Mouse (Mus musculus) heart, embryonic 12.5 days (tissue): ENCODE results near the gene Polr2e. TPM values are rescaled to one million over a fixed set of nuclear protein-coding genes. Genes with fewer than 3 reads are reported as not detected.
"Not testable (repeated sequence)": the region's sequence is repeated elsewhere in the genome, so short reads cannot be mapped to it uniquely, and the experiment has no call there.

Experiments used
- ATAC-seq: fragments of 200-750 bp; cut with Nextera tagmentation; 2 replicates; pipeline ENCODE4 v1.8.0; 2017; ENCODE audit warnings: moderate TSS enrichment, moderate library complexity; ENCODE audit not compliant: insufficient number of reproducible peaks, low FRiP score
- H3K27ac ChIP-seq: fragments of 300-500 bp; sonication (generic); 2 replicates; pipeline ENCODE4 v1.5.1; 2016; ENCODE audit warnings: mild to moderate bottlenecking, moderate library complexity; ENCODE audit not compliant: poor library complexity, severe bottlenecking
- H3K27me3 ChIP-seq: fragments of 300-500 bp; sonication (generic); replicated peaks from 2 replicates; pipeline ENCODE4 v1.6.1; 2016; ENCODE audit warnings: mild to moderate bottlenecking, moderate library complexity
- H3K36me3 ChIP-seq: fragments of 300-500 bp; sonication (generic); 2 replicates; pipeline ENCODE4 v1.6.1; 2016; ENCODE audit warnings: mild to moderate bottlenecking, moderate library complexity
- H3K4me1 ChIP-seq: fragments of 300-500 bp; sonication (generic); replicated peaks from 2 replicates; pipeline ENCODE4 v1.6.1; 2016; ENCODE audit warnings: mild to moderate bottlenecking
- H3K4me2 ChIP-seq: fragments of 300-500 bp; sonication (generic); 2 replicates; pipeline ENCODE4 v1.6.1; 2016; ENCODE audit warnings: mild to moderate bottlenecking, moderate library complexity
- H3K4me3 ChIP-seq: fragments of 300-500 bp; sonication (generic); 2 replicates; pipeline ENCODE4 v1.5.1; 2016; ENCODE audit warnings: mild to moderate bottlenecking
- H3K9ac ChIP-seq: fragments of 300-500 bp; sonication (generic); 2 replicates; pipeline ENCODE4 v1.6.1; 2016; ENCODE audit warnings: mild to moderate bottlenecking, moderate library complexity
- H3K9me3 ChIP-seq: fragments of 300-500 bp; sonication (generic); replicated peaks from 2 replicates; pipeline ENCODE4 v1.6.1; 2016; ENCODE audit warnings: mild to moderate bottlenecking, moderate library complexity
- WGBS: fragments of 180-500 bp; shearing (Covaris S2); methylation state at CpG from one replicate; pipeline ENCODE4 v1.1.7; 2016; 5-methylcytosine and 5-hydroxymethylcytosine counted together
- polyA plus RNA-seq: library from polyadenylated mRNA; unstranded; fragments of >200 nt; fragmentation: Nextera tagmentation; extraction: Ambion mirVana; gene quantifications from 2 replicates; pipeline ENCODE4 v1.2.1, GENCODE M21; 2016

The Polr2e gene
- polyA plus RNA-seq, 1 experiment from 2014 or later: 132 TPM

DNA sequence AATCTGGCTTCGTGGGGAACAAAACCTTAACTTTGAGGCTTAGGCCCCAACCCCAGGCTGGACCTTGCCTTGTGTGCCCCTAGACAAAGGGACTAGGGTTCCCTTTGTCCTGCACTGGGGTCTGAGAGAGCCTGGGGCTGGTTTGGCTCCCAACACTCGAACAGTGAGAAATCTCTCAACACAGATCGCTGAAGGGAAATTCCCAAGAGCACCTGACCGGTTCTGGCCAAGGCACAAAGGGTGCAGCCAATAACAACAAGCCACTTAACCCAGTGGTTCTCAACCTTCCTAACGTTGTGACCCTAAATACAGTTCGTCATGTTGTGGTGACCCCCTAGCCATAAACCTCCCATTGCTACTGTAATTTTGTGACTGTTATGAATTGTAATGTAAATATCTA lies 10.6 kb upstream of the Polr2e start:
- H3K4me3 ChIP-seq: no peak overlapping the region
- H3K9me3 ChIP-seq: no peaks in the 10 kb centered on the region
- H3K27ac ChIP-seq: no peak overlapping the region
- WGBS: 45% methylated on average over 6 of the region's 6 CpGs
- peaks cover 1% of the 10 kb centered on the region; the same call in 1 of the 2 replicates for H3K36me3 ChIP-seq
- H3K27me3 ChIP-seq: no peaks in the 10 kb centered on the region
- ATAC-seq: no peak
- H3K4me2 ChIP-seq: no peak overlapping the region
- peaks cover 52% of the 10 kb centered on the region for H3K4me1 ChIP-seq
- no peak overlapping the region for H3K9ac ChIP-seq

DNA sequence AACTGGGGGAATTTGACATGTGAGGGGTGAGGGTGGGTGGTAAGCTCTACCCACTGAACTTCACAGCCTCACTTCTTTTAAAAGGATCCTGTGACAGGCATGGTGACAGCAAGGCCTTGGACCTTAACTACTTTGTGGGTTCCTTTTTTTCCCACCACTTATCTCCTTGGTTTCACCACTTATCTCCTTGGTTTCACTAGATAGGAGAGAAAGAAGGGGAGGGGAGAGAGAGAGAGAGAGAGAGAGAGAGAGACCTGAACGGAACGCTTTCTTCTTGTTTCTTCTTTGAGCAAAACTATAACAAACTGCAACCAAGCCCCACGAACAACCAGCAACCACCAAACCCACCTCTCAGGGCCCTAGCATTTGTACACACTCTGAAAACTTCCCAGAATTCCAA lies 9.2 kb upstream of the Polr2e start:
- Histone ChIP-seq H3K4me1 (peaks cover 45% of the 10 kb centered on the region), H3K4me2 (no peak overlapping the region), H3K4me3 (no peak overlapping the region), H3K9ac (no peak overlapping the region), H3K27me3 (no peaks in the 10 kb centered on the region), H3K9me3 (no peaks in the 10 kb centered on the region), H3K27ac (0 out of 2 replicates have a peak overlapping the region, but pooled peaks have one; percentile 30), H3K36me3 (no peaks in the 10 kb centered on the region)
- 37% methylated on average over 3 of the region's 3 CpGs for WGBS
- ATAC-seq: no peak

DNA sequence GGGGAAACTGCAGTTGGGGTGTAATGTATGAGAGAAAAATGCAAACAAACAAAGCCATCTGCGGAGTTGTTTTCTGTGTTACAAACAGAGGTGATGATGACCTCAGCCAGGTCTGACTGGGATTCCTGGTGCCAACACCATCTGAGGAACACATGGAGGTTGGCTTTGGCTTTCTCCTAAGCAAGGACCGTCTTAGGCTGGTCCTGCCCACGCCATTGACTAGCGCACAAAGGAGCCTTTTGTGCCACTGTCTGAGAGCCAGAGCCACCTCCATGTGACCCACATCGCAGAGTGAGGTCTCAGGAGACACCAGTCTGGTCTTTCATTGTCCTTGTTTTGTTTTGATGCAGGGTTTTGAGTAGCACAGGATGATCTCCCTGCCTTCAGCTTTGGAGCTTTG lies 8.8 kb upstream of the Polr2e start:
- Histone ChIP-seq H3K36me3 (no peaks in the 10 kb centered on the region), H3K4me1 (peaks cover 45% of the 10 kb centered on the region), H3K4me3 (no peak overlapping the region), H3K27me3 (no peaks in the 10 kb centered on the region), H3K27ac (no peak overlapping the region), H3K4me2 (no peak overlapping the region), H3K9me3 (no peaks in the 10 kb centered on the region), H3K9ac (no peak overlapping the region)
- WGBS: 33% methylated on average over 5 of the region's 5 CpGs
- no peak for ATAC-seq

DNA sequence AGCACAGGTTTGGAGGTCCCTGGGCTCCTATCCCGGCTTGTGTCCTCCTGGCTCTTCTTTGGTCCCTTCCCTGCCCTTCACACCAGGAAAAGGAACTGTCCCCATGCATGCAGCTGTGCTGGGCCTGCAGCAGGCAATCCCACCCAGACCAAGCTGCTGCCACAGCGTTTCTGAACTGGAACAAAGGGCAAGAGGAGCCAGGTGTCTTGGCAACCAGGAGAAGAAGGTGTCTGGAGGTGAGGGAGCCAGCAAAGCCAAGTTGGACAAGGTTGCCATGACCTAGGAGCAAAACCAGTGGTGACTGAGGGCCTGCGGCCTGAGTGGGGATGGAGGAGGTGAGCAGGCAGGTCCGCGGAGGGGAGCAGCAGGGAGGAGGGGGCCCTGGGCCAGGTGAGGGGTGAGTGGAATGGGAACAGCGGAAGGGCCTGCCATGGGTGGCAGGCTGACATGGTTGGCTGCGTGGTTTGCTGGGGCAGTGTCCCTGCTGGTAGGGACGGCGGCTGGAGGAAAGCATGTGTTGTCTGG lies 7.5 kb upstream of the Polr2e start, which contains the start of gene Gpx4:
TSS of gene Gpx4 (plus strand) at position 126 of the 525 bp plus-strand sequence.
- H3K27ac ChIP-seq: no peak within 1 kb of the TSS
- no peak within 1 kb of the TSS; the same call in 1 of the 2 replicates for H3K9ac ChIP-seq
- WGBS: 65% methylated on average over 9 of the region's 9 CpGs

DNA sequence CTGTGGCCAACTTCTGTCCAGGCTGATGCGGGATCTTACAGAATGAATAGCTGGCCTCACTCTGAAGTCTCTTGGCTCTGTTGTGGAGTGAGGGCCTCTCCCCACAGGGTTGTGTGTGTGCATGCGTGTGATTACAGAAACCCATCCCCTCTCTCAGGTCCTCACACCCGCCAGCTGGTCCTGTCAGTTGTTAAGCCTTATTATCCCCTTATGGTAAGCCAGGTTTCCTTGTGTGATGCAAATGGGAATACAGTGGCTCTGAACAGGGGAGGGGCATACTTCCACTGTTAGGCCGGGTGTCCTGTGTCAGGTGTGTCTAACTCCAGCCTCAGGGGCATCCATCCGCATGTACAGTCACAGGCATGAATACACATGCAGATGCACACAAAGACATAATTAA lies 6.2 kb upstream of the Polr2e start:
- H3K36me3 ChIP-seq: no peaks in the 10 kb centered on the region
- H3K4me2 ChIP-seq: no peak overlapping the region
- peaks cover 25% of the 10 kb centered on the region for H3K4me1 ChIP-seq
- H3K9me3 ChIP-seq: no peaks in the 10 kb centered on the region
- H3K27me3 ChIP-seq: no peaks in the 10 kb centered on the region
- H3K27ac ChIP-seq: no peak overlapping the region
- ATAC-seq: no peak
- no peak overlapping the region for H3K4me3 ChIP-seq
- H3K9ac ChIP-seq: no peak overlapping the region
- WGBS: 87% methylated on average over 5 of the region's 5 CpGs

More for the DNA sequence above, 7.5 kb upstream of the Polr2e start, which contains the start of gene Gpx4:
- no peak within 1 kb of the TSS for H3K4me3 ChIP-seq
- no peak for ATAC-seq
- H3K4me1 ChIP-seq: peaks cover 36% of the 10 kb centered on the region
- no peaks in the 10 kb centered on the region for H3K9me3 ChIP-seq
- no peak within 1 kb of the TSS for H3K4me2 ChIP-seq
- no peaks in the 10 kb centered on the region for H3K27me3 ChIP-seq
- H3K36me3 ChIP-seq: no peaks in the 10 kb centered on the region

DNA sequence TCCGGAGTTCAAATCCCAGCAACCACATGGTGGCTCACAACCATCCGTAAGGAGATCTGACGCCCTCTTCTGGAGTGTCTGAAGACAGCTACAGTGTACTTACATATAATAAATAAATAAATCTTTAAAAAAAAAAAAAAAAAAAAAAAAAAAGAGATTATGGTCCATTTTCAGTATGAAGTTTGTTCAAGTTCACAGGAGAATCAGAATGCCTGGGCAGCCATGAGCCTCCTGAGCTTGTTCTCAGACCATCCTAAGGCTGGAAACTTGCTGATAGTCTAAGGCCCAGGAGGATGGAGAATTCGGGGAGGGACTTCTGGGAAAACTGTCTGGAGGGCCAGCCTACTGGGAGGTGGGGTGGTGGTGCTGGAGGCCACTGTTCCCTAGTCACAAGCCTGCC lies 5.8 kb upstream of the Polr2e start:
- not testable (repeated sequence) for H3K4me2 ChIP-seq, ATAC-seq, H3K27ac ChIP-seq, H3K36me3 ChIP-seq, H3K9ac ChIP-seq, H3K9me3 ChIP-seq, H3K4me3 ChIP-seq, H3K27me3 ChIP-seq
- H3K4me1 ChIP-seq: peaks cover 21% of the 10 kb centered on the region
- WGBS: 75% methylated on average over 4 of the region's 4 CpGs

DNA sequence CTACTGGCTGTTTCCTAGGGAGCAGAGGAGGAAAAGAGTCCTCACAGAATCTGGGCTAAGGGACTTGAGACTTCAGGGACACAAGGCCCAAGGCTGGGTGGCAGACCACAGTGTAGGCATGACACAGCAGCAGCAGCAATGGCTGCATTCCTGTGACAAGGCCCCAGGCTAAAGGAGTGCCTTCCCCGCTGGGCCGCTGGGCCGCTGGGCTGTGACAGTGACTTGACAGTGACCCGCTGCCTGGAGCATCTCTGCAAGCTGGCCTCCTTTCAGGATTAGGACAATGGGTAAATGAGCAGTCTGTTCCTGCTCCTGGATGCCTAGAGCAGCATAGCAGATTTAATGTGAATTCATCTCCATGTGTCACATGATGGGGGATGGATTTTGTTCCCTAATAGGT lies 4.5 kb upstream of the Polr2e start:
- Histone ChIP-seq H3K4me1 (peaks cover 21% of the 10 kb centered on the region), H3K9ac (no peak overlapping the region), H3K4me2 (no peak overlapping the region), H3K36me3 (no peaks in the 10 kb centered on the region), H3K27me3 (no peaks in the 10 kb centered on the region), H3K27ac (no peak overlapping the region), H3K4me3 (no peak overlapping the region), H3K9me3 (no peaks in the 10 kb centered on the region)
- ATAC-seq: no peak
- WGBS: 50% methylated on average over 4 of the region's 4 CpGs

DNA sequence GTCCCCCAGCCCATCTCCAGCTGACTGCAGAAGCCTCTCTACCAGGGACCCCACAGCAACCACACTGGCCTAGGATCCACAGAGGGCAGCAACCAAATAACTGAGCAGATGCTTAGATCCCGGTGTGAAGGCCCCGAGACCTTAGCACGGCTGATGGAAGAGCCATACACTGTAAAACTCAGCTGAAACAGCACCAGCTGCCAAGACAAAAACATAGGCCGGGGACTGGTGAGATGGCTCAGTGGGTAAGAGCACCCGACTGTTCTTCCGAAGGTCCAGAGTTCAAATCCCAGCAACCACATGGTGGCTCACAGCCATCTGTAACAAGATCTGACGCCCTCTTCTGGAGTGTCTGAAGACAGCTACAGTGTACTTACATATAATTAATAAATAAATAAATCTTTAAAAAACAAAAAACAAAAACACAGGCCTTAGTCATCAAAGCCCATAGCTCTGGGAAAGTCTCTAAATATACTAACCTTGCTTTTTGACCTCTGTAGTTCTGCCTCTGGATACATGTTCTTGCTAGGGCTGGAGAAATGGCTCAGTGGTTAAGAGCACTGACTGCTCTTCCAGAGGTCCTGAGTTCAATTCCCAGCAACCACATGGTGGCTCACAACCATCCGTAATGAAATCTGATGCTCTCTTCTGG lies 1.9 kb upstream of the Polr2e start:
- H3K4me3 ChIP-seq, ATAC-seq, H3K27ac ChIP-seq, H3K4me2 ChIP-seq, H3K27me3 ChIP-seq, H3K9me3 ChIP-seq, H3K9ac ChIP-seq: not testable (repeated sequence)
- 82% methylated on average over 8 of the region's 8 CpGs for WGBS
- H3K36me3 ChIP-seq: peaks cover 19% of the 10 kb centered on the region
- peaks cover 14% of the 10 kb centered on the region for H3K4me1 ChIP-seq

DNA sequence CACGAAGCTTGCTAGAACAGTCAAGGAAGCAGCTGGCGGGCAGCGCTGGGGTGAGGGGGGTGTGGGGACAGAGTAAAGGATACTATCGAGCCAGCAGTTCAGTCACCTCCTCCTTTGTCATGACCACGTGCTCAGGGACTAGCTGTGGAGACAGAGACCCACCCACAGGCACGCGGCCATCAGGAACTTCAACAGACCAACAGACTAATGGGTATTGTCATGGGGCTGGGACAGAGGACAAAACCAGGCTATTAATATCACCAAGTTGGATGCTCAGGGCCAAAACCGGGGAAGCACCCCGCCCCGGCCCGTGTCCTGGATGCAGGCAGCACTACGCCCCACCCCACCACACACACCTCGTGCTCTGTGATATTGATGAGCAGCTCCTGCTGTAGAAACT lies 2.8 kb downstream of the Polr2e start:
- ATAC-seq: no peak
- Histone ChIP-seq H3K4me2 (no peak overlapping the region), H3K27ac (no peak overlapping the region), H3K9me3 (no peaks in the 10 kb centered on the region), H3K27me3 (no peaks in the 10 kb centered on the region), H3K36me3 (peaks cover 40% of the 10 kb centered on the region), H3K9ac (no peak overlapping the region; the same call in 1 of the 2 replicates), H3K4me1 (peaks cover 48% of the 10 kb centered on the region), H3K4me3 (no peak overlapping the region)
- 91% methylated on average over 13 of the region's 13 CpGs for WGBS

DNA sequence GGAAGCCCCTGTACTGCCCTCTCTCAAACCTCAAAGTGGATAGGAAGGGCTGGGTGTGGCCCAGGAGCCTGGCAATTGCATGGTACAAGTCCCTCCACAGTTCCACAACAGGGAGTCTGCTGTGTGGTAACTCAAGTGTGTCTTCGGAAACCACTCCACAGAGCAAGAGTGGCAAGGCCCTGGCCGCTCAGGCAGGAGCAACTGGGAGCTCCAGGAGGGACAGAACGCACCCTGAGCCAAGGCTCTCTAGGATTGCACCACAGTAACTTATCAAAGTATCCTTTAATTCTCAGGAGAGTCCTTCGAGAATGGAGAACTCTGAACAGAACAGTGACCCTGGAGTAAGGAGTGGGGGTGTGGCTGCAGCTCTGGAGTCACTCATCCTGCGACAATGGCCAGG lies 3.9 kb downstream of the Polr2e start:
- Histone ChIP-seq H3K9ac (no peak overlapping the region; the same call in 1 of the 2 replicates), H3K4me1 (peaks cover 48% of the 10 kb centered on the region), H3K4me3 (no peak overlapping the region), H3K27ac (0 out of 2 replicates have a peak overlapping the region, but pooled peaks have one; percentile 78), H3K9me3 (no peaks in the 10 kb centered on the region), H3K4me2 (no peak overlapping the region), H3K36me3 (peaks cover 45% of the 10 kb centered on the region), H3K27me3 (no peaks in the 10 kb centered on the region)
- WGBS: 85% methylated on average over 5 of the region's 5 CpGs
- no peak for ATAC-seq

DNA sequence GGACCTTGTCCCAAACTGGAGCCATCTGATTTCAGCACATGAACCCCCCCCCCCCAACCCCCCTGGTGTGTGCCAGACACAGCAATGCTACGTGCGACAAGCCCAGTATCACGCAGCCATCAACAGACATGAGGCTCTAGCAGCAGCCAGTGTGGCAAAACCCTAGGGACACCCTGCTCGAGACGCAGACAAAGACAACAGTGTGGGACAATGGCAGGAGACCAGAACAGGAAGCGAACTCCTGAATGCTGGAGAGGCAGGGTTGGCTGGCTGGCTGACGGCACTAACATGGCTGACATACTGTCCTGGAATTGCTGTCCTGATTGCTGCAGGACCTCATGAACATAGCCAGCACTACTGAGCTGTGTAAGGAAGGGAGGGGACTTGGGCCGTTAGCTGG lies 4.4 kb downstream of the Polr2e start:
- Histone ChIP-seq H3K4me2 (no peak overlapping the region), H3K9ac (no peak overlapping the region; the same call in 1 of the 2 replicates), H3K9me3 (no peaks in the 10 kb centered on the region), H3K36me3 (peaks cover 48% of the 10 kb centered on the region), H3K4me1 (peaks cover 48% of the 10 kb centered on the region), H3K27ac (0 out of 2 replicates have a peak overlapping the region, but pooled peaks have one; percentile 78), H3K4me3 (no peak overlapping the region), H3K27me3 (no peaks in the 10 kb centered on the region)
- 69% methylated on average over 8 of the region's 8 CpGs for WGBS
- no peak for ATAC-seq
